Mouse (Mus musculus) effector memory CD4-positive, alpha-beta T cell, adult 7 months (primary cell): ENCODE measurements around the gene Wbp2. TPM values are rescaled to one million over a fixed set of nuclear protein-coding genes. Genes with fewer than 3 reads are reported as not detected.

ENCODE experiments used
- polyA plus RNA-seq: library from polyadenylated mRNA; unstranded; fragments of 100-300 nt; shearing (Covaris generic); gene quantifications from one replicate; pipeline ENCODE4 v1.2.1, GENCODE M21; 2017

Gene Wbp2
- 295 TPM for polyA plus RNA-seq

GRCm38 (mm10) chr11:116086258-116087193 is at the start of gene Wbp2:
Gene Wbp2, minus strand, starts transcription at chr11:116086995.

GRCm38 (mm10) chr11:116130488-116131205 is 43.9 kb upstream of the Wbp2 start, which contains the start of gene Trim65:
Gene Trim65, minus strand, starts transcription at chr11:116131128.

GRCm38 (mm10) chr11:116127156-116127980 is 40.6 kb upstream of the Wbp2 start, which contains the start of gene Trim47:
Gene Trim47, minus strand, starts transcription at chr11:116127210.

GRCm38 (mm10) chr11:116077446-116078204 is 9.2 kb downstream of the Wbp2 start, which contains the start of gene Unc13d:
Gene Unc13d, minus strand, starts transcription at chr11:116077961.

GRCm38 (mm10) chr11:116030088-116030897 is 56.5 kb downstream of the Wbp2 start, which contains the start of gene Unk:
Gene Unk, plus strand, starts transcription at chr11:116030322.

Other genes with a start within 250 kb of the Wbp2 start
- gene Myo15b, start 228.6 kb downstream of the Wbp2 start, polyA plus RNA-seq, result 1.2 TPM
- gene Smim5, start 187.0 kb downstream of the Wbp2 start, polyA plus RNA-seq, result 0.99 TPM
- 0.93 TPM for gene Smim6, start 175.0 kb downstream of the Wbp2 start, polyA plus RNA-seq
- gene Sap30bp, start 153.7 kb downstream of the Wbp2 start, polyA plus RNA-seq, result 35.5 TPM
- 10.7 TPM for gene Recql5, start 153.5 kb downstream of the Wbp2 start, polyA plus RNA-seq
- 0.16 TPM for gene Itgb4, start 112.3 kb downstream of the Wbp2 start, polyA plus RNA-seq
- 14.0 TPM for gene Galk1, start 74.3 kb downstream of the Wbp2 start, polyA plus RNA-seq
- gene H3f3b, start 59.0 kb downstream of the Wbp2 start, polyA plus RNA-seq, result 2,017 TPM
- gene Unk, start 56.7 kb downstream of the Wbp2 start, polyA plus RNA-seq, result 34.0 TPM
- 80.1 TPM for gene Unc13d, start 9.0 kb downstream of the Wbp2 start, polyA plus RNA-seq
- not detected for gene Trim47, start 40.2 kb upstream of the Wbp2 start, polyA plus RNA-seq
- 10.7 TPM for gene Trim65, start 44.1 kb upstream of the Wbp2 start, polyA plus RNA-seq
- 73.6 TPM for gene Mrpl38, start 51.9 kb upstream of the Wbp2 start, polyA plus RNA-seq
- 6.8 TPM for gene Fbf1, start 81.2 kb upstream of the Wbp2 start, polyA plus RNA-seq
- 33.3 TPM for gene Ten1, start 111.9 kb upstream of the Wbp2 start, polyA plus RNA-seq
- 22.2 TPM for gene Acox1, start 112.0 kb upstream of the Wbp2 start, polyA plus RNA-seq
- gene Evpl, start 151.1 kb upstream of the Wbp2 start, polyA plus RNA-seq, result 0.17 TPM
- gene Srp68, start 187.2 kb upstream of the Wbp2 start, polyA plus RNA-seq, result 69.2 TPM
- gene Galr2, start 193.9 kb upstream of the Wbp2 start, polyA plus RNA-seq, result not detected
- gene Exoc7, start 220.2 kb upstream of the Wbp2 start, polyA plus RNA-seq, result 57.6 TPM
- gene Foxj1, start 248.4 kb upstream of the Wbp2 start, polyA plus RNA-seq, result not detected